Mouse (Mus musculus) lung, embryonic 16.5 days (tissue): ENCODE data around the gene Zbtb22. TPM values are rescaled to one million over a fixed set of nuclear protein-coding genes. Genes with fewer than 3 reads are reported as not detected.

Experiments
- ATAC-seq: fragments of 200-750 bp; cut with Nextera tagmentation; 2 replicates; pipeline ENCODE4 v1.8.0; 2017; ENCODE audit warnings: low read depth, mild to moderate bottlenecking, moderate library complexity
- H3K27ac ChIP-seq: fragments of 300-500 bp; sonication (generic); 2 replicates; pipeline ENCODE4 v1.5.1; 2014; ENCODE audit warnings: mild to moderate bottlenecking, control low read depth, low read length
- H3K27me3 ChIP-seq: fragments of 300-500 bp; sonication (generic); 2 replicates; pipeline ENCODE4 v1.6.1; 2014; ENCODE audit warnings: low read depth, low read length, mixed read lengths; ENCODE audit not compliant: control insufficient read depth, insufficient read depth
- H3K36me3 ChIP-seq: fragments of 300-500 bp; sonication (generic); 2 replicates; pipeline ENCODE4 v1.6.1; 2014; ENCODE audit warnings: low read length; ENCODE audit not compliant: control insufficient read depth, insufficient read depth
- H3K4me1 ChIP-seq: fragments of 300-500 bp; sonication (generic); replicated peaks from 2 replicates; pipeline ENCODE4 v1.6.1; 2014; ENCODE audit warnings: low read length, mixed read lengths; ENCODE audit not compliant: control insufficient read depth, insufficient read depth
- H3K4me2 ChIP-seq: fragments of 300-500 bp; sonication (generic); 2 replicates; pipeline ENCODE4 v1.6.1; 2014; ENCODE audit warnings: low read depth, low read length, control low read depth
- H3K4me3 ChIP-seq: fragments of 300-500 bp; sonication (generic); 2 replicates; pipeline ENCODE4 v1.5.1; 2014; ENCODE audit warnings: mild to moderate bottlenecking, low read length, control low read depth
- H3K9ac ChIP-seq: fragments of 300-500 bp; sonication (generic); 2 replicates; pipeline ENCODE4 v1.6.1; 2014; ENCODE audit warnings: low read length, control low read depth
- H3K9me3 ChIP-seq: fragments of 300-500 bp; sonication (generic); 2 replicates; pipeline ENCODE4 v1.6.1; 2016; ENCODE audit warnings: low read length; ENCODE audit not compliant: control insufficient read depth
- WGBS: fragments of 180-500 bp; shearing (Covaris S2); extraction: QIAGEN DNeasy Blood & Tissue Kit; methylation state at CpG from one replicate; pipeline ENCODE4 v1.1.7; 2014; 5-methylcytosine and 5-hydroxymethylcytosine counted together
- polyA plus RNA-seq: library from polyadenylated mRNA; unstranded; fragments of >200 nt; fragmentation: Nextera tagmentation; extraction: Ambion mirVana; gene quantifications from 2 replicates; pipeline ENCODE4 v1.2.1, GENCODE M21; 2015

Zbtb22 gene
- polyA plus RNA-seq, 1 experiment from 2014 or later = 18.7 TPM

DNA sequence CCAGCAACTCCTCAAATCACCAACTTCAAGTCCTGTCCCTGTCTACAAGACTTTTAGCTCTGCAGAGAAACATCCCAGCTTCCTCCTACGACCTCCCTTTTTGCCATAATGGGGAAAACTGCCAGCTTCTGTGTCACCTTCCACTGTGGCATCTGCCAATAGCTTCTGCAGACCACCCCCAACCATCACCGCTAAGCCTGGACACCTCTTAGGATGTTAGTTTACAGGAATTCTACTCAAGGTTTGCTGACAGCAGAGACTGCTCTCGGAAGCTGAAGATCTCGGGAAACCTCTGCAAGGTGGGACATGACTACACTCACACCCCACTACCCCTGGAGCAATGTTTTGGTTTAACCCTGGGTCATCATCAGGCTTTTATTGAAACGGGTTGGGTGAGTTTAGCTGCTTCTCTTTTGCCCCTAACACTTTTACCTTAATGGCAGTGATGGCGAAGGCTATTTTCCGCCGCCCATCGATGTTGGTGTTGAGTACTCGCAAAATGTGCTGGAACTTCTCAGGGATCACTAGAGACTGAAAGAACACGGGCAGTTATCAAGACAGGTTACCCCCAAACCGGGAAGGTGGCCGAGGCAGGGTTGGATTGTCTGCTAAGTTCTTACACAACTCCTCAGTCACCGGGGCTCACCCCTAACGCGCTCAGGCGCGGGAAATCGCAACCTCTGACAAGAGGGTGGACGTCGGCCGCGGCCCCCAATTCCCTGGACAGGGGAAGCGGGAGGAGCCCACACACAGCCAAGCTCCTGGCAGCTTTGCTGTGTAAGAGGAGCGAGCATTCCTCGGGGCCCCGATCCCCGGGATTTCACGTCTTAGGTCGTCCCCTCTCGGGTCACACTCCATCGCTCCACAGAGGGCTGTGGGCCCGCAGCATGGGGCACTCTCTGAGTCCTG lies 39.2 kb downstream of the Zbtb22 start:
- Histone ChIP-seq H3K27ac (peak overlapping the region; percentile 92), H3K4me3 (peak overlapping the region; percentile 95), H3K9ac (peak overlapping the region; percentile 99), H3K4me2 (peak overlapping the region; percentile 99), H3K9me3 (no peaks in the 10 kb centered on the region), H3K36me3 (peaks cover 27% of the 10 kb centered on the region), H3K4me1 (peaks cover 44% of the 10 kb centered on the region), H3K27me3 (no peaks in the 10 kb centered on the region)
- under 1% methylated on average over 33 of the region's 33 CpGs for WGBS
- ATAC-seq = peak; percentile 15

DNA sequence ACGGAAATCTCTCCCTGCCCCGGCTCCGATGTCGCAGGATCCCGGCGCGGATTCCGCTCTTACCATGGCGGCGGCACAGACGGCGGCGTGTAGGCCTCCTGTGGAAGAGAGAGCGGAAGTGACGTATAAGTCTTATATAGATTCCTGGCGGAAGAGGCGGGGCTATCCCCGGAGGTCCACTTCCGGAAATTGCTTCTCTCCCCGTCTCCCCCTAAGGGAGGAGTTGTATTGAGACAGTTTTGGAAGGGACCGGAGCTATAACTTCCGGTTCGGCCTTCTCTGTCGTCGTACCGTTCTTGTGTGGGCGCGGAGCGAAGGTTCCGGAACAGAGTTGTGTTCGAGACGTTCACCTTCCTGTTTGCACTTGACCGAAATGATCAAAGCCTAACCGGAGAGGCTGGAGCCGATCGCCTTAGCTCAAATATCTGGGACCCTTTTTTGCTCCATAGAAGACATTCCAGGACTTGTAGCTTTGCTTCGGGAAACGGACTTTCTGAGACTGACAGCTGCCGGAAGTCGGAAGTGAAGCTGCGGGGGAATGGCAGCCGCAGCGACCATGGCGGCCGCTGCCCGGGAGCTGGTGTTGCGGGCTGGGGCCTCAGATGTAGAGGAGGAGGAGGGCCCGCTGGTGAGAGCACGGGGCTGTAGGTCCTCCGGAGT lies 40.0 kb downstream of the Zbtb22 start, which contains the start of the genes Vps52 and Rps18:
TSS of gene Vps52 (plus strand) at position 258 of the 660 bp plus-strand sequence.
TSS of gene Rps18 (minus strand) at position 447 of the 660 bp plus-strand sequence.
- H3K36me3 ChIP-seq = peaks cover 32% of the 10 kb centered on the region

DNA sequence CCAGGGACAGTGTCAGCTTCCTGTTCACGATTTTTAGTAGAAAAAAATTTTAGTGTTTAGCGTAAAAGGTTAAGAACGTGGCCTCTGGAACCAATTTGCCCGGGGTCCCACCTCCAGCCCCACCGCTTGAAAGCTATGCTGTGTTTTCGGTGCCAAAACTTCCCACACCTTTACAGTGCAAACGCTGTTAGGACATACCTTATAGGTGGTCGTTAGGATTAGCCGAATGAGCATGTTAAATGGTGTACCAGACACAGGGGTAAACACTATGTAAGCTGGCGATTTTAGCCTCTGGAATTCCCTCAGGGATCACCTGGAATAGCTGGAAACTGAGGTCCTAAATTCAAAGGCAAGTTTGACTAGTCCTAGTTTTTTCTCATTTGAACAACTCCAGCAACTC lies 40.6 kb downstream of the Zbtb22 start:
- H3K9me3 ChIP-seq = no peaks in the 10 kb centered on the region
- peak overlapping the region; percentile 77 for H3K9ac ChIP-seq
- peak overlapping the region; percentile 95 for H3K4me3 ChIP-seq
- H3K4me1 ChIP-seq = peaks cover 33% of the 10 kb centered on the region
- no peaks in the 10 kb centered on the region for H3K27me3 ChIP-seq
- no peak for ATAC-seq
- WGBS = 6% methylated on average over 10 of the region's 10 CpGs
- peak overlapping the region; percentile 90; the same call in 1 of the 2 replicates for H3K27ac ChIP-seq
- H3K36me3 ChIP-seq = peaks cover 35% of the 10 kb centered on the region
- peak overlapping the region; percentile 78 for H3K4me2 ChIP-seq

More for the DNA sequence above, 40.0 kb downstream of the Zbtb22 start, which contains the start of the genes Vps52 and Rps18:
- peak within 1 kb of the TSS; percentile 99 for H3K9ac ChIP-seq
- peak within 1 kb of the TSS; percentile 99 for H3K4me2 ChIP-seq
- peaks cover 37% of the 10 kb centered on the region for H3K4me1 ChIP-seq
- no peaks in the 10 kb centered on the region for H3K9me3 ChIP-seq
- WGBS = under 1% methylated on average over 50 of the region's 50 CpGs
- peak within 1 kb of the TSS; percentile 92 for H3K27ac ChIP-seq
- no peaks in the 10 kb centered on the region for H3K27me3 ChIP-seq
- ATAC-seq = peak; percentile 86
- H3K4me3 ChIP-seq = peak within 1 kb of the TSS; percentile 95

DNA sequence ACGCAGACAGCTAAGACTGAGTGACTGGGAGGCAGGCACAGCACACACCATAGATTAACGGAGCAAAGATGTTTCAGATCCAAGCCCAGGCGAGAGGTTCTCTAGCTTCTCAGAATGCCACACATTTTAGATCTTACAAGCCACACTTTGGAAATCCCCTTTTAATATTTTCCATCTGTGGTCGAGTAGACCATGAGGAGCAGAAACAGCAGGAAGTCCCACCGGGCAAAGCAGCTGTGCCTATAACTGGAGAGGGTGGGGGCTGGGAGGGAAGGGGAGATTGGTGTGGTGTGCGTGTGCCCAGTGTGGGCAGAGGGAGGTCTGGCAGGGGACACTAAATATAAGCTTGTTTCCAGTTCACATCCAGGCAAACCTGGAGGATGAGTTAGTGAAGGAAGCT lies 41.8 kb downstream of the Zbtb22 start:
- Histone ChIP-seq H3K9ac (no peak overlapping the region), H3K9me3 (no peaks in the 10 kb centered on the region), H3K27ac (no peak overlapping the region), H3K4me1 (peaks cover 27% of the 10 kb centered on the region), H3K27me3 (no peaks in the 10 kb centered on the region), H3K36me3 (peaks cover 33% of the 10 kb centered on the region), H3K4me3 (no peak overlapping the region), H3K4me2 (no peak overlapping the region)
- 80% methylated on average over 6 of the region's 6 CpGs for WGBS
- ATAC-seq = no peak

DNA sequence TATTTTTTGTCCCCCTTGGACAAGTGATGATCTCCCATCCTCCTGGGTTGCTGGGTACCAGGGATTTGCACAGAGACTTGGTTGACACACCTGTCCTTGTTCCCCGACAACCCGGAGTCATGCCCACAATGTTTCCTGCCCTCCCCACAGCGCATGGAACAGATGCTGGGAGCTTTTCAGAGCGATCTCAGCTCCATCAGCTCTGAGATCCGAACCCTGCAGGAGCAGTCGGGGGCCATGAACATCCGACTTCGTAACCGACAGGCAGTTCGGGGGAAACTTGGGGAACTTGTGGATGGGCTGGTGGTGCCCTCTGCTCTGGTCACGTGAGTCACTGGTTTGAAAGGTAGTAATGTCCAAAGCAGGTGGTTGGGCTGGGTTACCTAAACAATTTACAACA lies 42.7 kb downstream of the Zbtb22 start:
- no peak for ATAC-seq
- no peaks in the 10 kb centered on the region for H3K27me3 ChIP-seq
- H3K9me3 ChIP-seq = no peaks in the 10 kb centered on the region
- H3K4me2 ChIP-seq = no peak overlapping the region
- peaks cover 17% of the 10 kb centered on the region for H3K4me1 ChIP-seq
- H3K4me3 ChIP-seq = no peak overlapping the region
- no peak overlapping the region for H3K9ac ChIP-seq
- no peak overlapping the region for H3K27ac ChIP-seq
- peaks cover 32% of the 10 kb centered on the region for H3K36me3 ChIP-seq
- 93% methylated on average over 11 of the region's 11 CpGs for WGBS

DNA sequence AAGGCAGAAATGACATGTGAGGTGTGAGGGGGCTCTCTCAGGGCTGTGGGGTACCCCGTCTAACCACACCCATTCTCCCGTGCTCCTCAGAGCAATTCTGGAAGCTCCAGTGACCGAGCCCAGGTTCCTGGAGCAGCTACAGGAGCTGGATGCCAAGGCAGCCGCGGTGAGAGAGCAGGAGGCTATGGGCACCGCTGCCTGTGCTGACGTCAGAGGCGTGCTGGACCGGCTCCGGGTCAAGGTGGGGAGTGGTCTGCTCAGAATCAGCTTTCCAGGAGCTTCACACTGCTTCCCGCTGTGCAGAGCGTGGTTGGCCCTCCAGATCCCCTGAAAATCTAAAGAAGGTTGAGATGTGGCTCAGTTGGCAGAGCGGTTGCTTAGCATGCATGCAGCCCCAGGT lies 43.4 kb downstream of the Zbtb22 start:
- no peaks in the 10 kb centered on the region for H3K9me3 ChIP-seq
- no peak overlapping the region for H3K4me3 ChIP-seq
- H3K9ac ChIP-seq = no peak overlapping the region
- H3K4me1 ChIP-seq = peaks cover 10% of the 10 kb centered on the region
- no peak overlapping the region for H3K4me2 ChIP-seq
- ATAC-seq = no peak
- no peak overlapping the region for H3K27ac ChIP-seq
- peaks cover 29% of the 10 kb centered on the region for H3K36me3 ChIP-seq
- H3K27me3 ChIP-seq = no peaks in the 10 kb centered on the region
- 93% methylated on average over 13 of the region's 13 CpGs for WGBS

DNA sequence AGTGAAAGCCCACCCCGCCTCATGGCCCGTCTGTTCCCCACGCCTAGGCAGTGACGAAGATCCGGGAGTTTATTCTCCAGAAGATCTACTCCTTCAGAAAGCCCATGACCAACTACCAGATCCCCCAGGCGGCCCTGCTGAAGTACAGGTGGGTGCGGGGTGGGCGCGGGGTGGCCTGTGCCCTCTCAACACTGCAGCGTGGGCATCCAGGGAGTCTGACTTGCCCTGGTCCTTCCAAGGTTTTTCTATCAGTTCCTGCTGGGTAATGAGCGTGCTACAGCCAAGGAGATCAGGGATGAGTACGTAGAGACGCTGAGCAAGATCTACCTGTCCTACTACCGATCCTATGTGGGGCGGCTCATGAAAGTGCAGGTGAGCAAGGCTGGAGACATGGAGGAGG lies 44.2 kb downstream of the Zbtb22 start:
- Histone ChIP-seq H3K9me3 (no peaks in the 10 kb centered on the region), H3K4me2 (no peak overlapping the region), H3K27me3 (no peaks in the 10 kb centered on the region), H3K27ac (no peak overlapping the region), H3K36me3 (peaks cover 27% of the 10 kb centered on the region), H3K9ac (no peak overlapping the region), H3K4me1 (peaks cover 5% of the 10 kb centered on the region; the same call in 1 of the 2 replicates), H3K4me3 (no peak overlapping the region)
- ATAC-seq = no peak
- 88% methylated on average over 15 of the region's 15 CpGs for WGBS

DNA sequence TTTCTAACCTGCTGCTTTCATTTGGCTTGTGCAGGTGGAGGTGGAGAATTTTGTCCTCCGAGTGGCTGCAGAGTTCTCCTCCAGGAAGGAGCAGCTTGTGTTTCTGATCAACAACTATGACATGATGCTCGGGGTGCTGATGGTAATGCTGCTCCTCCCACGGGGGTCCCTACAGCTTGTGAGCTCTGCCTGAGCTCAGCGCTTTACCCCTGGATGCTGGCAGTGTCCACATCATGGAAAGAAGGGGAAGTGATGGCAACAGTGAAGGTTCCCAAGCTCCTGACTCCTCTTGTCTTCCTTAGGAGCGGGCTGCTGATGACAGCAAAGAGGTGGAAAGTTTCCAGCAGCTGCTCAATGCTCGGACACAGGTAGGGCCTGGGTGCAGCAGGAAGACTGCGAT lies 47.2 kb downstream of the Zbtb22 start:
- Histone ChIP-seq H3K4me3 (no peak overlapping the region), H3K36me3 (peaks cover 32% of the 10 kb centered on the region), H3K27ac (no peak overlapping the region), H3K9me3 (no peaks in the 10 kb centered on the region), H3K27me3 (no peaks in the 10 kb centered on the region), H3K4me1 (no peaks in the 10 kb centered on the region), H3K4me2 (no peak overlapping the region), H3K9ac (no peak overlapping the region)
- no peak for ATAC-seq
- WGBS = 89% methylated on average over 7 of the region's 7 CpGs
